Mouse (Mus musculus): ENCODE results near the gene Il16.

GRCm38 (mm10) chr7:83636425-83636824 lies 109.1 kb downstream of the Il16 start:
- no peak for TF ChIP-seq CTCF (IDR thresholded peaks at IDR 0.05; ENCODE audit: insufficient read depth, low read depth, low read length)
- TF ChIP-seq POLR2A (IDR thresholded peaks at IDR 0.05; ENCODE audit: insufficient read depth, low read depth, low read length), result no peak
